Mouse (Mus musculus): ENCODE results near the gene Mrps25.

Gene Mrps25

DNA sequence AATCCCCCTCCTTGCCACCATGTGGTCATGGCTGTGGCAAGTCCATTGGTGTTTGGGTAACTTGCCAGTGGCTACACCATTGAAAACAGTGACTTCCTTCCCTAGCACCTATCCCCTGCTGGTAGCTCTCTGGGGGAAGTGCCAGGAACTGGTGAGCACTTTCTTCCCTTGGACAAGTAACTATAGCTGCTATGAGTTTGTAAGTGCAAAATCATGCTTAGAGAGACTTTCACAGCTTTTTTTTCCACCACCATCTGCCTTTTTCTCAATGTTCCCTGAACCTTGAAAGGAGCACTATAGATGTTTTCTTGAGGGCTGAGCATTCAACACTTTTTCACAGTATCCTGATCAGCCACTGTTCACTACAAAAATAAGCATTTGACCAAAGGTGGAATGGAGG lies 59.3 kb downstream of the Mrps25 start:
- no peak for DNase-seq
